Mouse (Mus musculus): ENCODE measurements around the gene Erc1.

DNA sequence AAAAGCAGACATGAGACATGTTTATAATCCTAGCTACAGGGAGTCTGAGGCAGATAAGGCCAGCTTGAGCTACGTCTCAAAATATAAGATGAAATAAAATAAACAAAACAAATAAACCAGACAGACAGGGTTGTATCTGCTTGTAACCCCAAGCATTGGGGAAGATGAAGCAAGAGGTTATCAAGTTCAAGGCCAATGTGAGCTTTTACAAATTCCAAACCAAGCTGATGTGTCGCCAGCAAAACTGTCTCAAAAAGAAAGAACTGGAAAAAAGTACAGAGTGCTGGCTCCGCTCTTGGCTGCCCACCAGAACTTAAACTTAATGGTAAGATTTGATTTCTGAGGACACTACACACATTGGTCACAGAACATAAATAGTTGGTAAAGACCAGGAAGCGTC is 21.3 kb downstream of the Erc1 start:
- TF ChIP-seq CTCF (IDR thresholded peaks at IDR 0.05; ENCODE audit: low read depth) (no peak), EP300 (IDR thresholded peaks at IDR 0.05; ENCODE audit: low read depth) (no peak)

Measured in liver, postnatal 0 days (tissue).